Mouse (Mus musculus): Measurements from ENCODE around the gene Cmya5. TPM values are rescaled to one million over a fixed set of nuclear protein-coding genes. Genes with fewer than 3 reads are reported as not detected.
A peak's percentile ranks its signal among the peaks of the same experiment; 100 is the strongest.
"Not testable (repeated sequence)": the region's sequence is repeated elsewhere in the genome, so short reads cannot be mapped to it uniquely, and the experiment has no call there.

Cmya5 gene
- polyA plus RNA-seq, 1 experiment from 2014 or later, result 0.15 TPM

GRCm38 (mm10) chr13:93095097-93095791 lies 49.3 kb downstream of the Cmya5 start:
- no peak overlapping the region for H3K27ac ChIP-seq (ENCODE audit: low read length)
- 55% methylated on average over 15 of the region's 15 CpGs for WGBS (ENCODE audit: insufficient replicate concordance)
- no peaks in the 10 kb centered on the region for H3K9me3 ChIP-seq (replicated peaks; ENCODE audit: control insufficient read depth, low read length)
- no peaks in the 10 kb centered on the region for H3K36me3 ChIP-seq (ENCODE audit: control insufficient read depth, insufficient read depth)
- H3K4me2 ChIP-seq (ENCODE audit: low read depth, low read length), result no peak overlapping the region
- no peak overlapping the region for H3K9ac ChIP-seq (ENCODE audit: low read depth, low read length)
- H3K27me3 ChIP-seq (ENCODE audit: control insufficient read depth, insufficient read depth, low read depth, low read length), result no peaks in the 10 kb centered on the region
- no peaks in the 10 kb centered on the region for H3K4me1 ChIP-seq (ENCODE audit: control insufficient read depth, low read depth, low read length)
- H3K4me3 ChIP-seq (ENCODE audit: low read depth, low read length), result no peak overlapping the region
- ATAC-seq (ENCODE audit: low read depth), result no peak

- Histone ChIP-seq H3K27me3 (ENCODE audit: control insufficient read depth, insufficient read depth, low read depth, low read length) (no peaks in the 10 kb centered on the region), H3K36me3 (ENCODE audit: control insufficient read depth, insufficient read depth) (no peaks in the 10 kb centered on the region), H3K9ac (ENCODE audit: low read depth, low read length) (no peak overlapping the region), H3K4me2 (ENCODE audit: low read depth, low read length) (0 out of 2 replicates have a peak overlapping the region, but pooled peaks have one; percentile 9), H3K4me1 (ENCODE audit: control insufficient read depth, low read depth, low read length) (no peaks in the 10 kb centered on the region), H3K27ac (ENCODE audit: low read length) (no peak overlapping the region), H3K4me3 (ENCODE audit: low read depth, low read length) (no peak overlapping the region), H3K9me3 (replicated peaks; ENCODE audit: control insufficient read depth, low read length) (no peaks in the 10 kb centered on the region)
- 21% methylated on average over 10 of the region's 10 CpGs for WGBS (ENCODE audit: insufficient replicate concordance)
- ATAC-seq (ENCODE audit: low read depth), result no peak
Measured at GRCm38 (mm10) chr13:93094204-93094935, 50.2 kb downstream of the Cmya5 start.

GRCm38 (mm10) chr13:93093697-93094096 lies 50.8 kb downstream of the Cmya5 start:
- H3K27ac ChIP-seq (ENCODE audit: low read length), result no peak overlapping the region
- no peak overlapping the region for H3K4me3 ChIP-seq (ENCODE audit: low read depth, low read length)
- WGBS (ENCODE audit: insufficient replicate concordance), result 30% methylated on average over 5 of the region's 5 CpGs
- no peak overlapping the region for H3K4me2 ChIP-seq (ENCODE audit: low read depth, low read length)
- H3K4me1 ChIP-seq (ENCODE audit: control insufficient read depth, low read depth, low read length), result no peaks in the 10 kb centered on the region
- H3K9ac ChIP-seq (ENCODE audit: low read depth, low read length), result no peak overlapping the region
- H3K9me3 ChIP-seq (replicated peaks; ENCODE audit: control insufficient read depth, low read length), result no peaks in the 10 kb centered on the region
- no peaks in the 10 kb centered on the region for H3K36me3 ChIP-seq (ENCODE audit: control insufficient read depth, insufficient read depth)
- H3K27me3 ChIP-seq (ENCODE audit: control insufficient read depth, insufficient read depth, low read depth, low read length), result no peaks in the 10 kb centered on the region
- no peak for ATAC-seq (ENCODE audit: low read depth)

GRCm38 (mm10) chr13:93092916-93093429 lies 51.6 kb downstream of the Cmya5 start:
- WGBS (ENCODE audit: insufficient replicate concordance), result 34% methylated on average over 2 of the region's 2 CpGs
- Histone ChIP-seq H3K27ac (ENCODE audit: low read length) (no peak overlapping the region), H3K36me3 (ENCODE audit: control insufficient read depth, insufficient read depth) (no peaks in the 10 kb centered on the region), H3K4me3 (ENCODE audit: low read depth, low read length) (no peak overlapping the region), H3K4me1 (ENCODE audit: control insufficient read depth, low read depth, low read length) (no peaks in the 10 kb centered on the region), H3K9me3 (replicated peaks; ENCODE audit: control insufficient read depth, low read length) (no peaks in the 10 kb centered on the region), H3K9ac (ENCODE audit: low read depth, low read length) (no peak overlapping the region), H3K27me3 (ENCODE audit: control insufficient read depth, insufficient read depth, low read depth, low read length) (no peaks in the 10 kb centered on the region), H3K4me2 (ENCODE audit: low read depth, low read length) (no peak overlapping the region)
- no peak for ATAC-seq (ENCODE audit: low read depth)

- Histone ChIP-seq H3K27me3 (ENCODE audit: control insufficient read depth, insufficient read depth, low read depth, low read length) (no peaks in the 10 kb centered on the region), H3K9ac (ENCODE audit: low read depth, low read length) (no peak overlapping the region), H3K36me3 (ENCODE audit: control insufficient read depth, insufficient read depth) (no peaks in the 10 kb centered on the region), H3K27ac (ENCODE audit: low read length) (no peak overlapping the region), H3K9me3 (replicated peaks; ENCODE audit: control insufficient read depth, low read length) (no peaks in the 10 kb centered on the region), H3K4me1 (ENCODE audit: control insufficient read depth, low read depth, low read length) (no peaks in the 10 kb centered on the region), H3K4me3 (ENCODE audit: low read depth, low read length) (no peak overlapping the region), H3K4me2 (ENCODE audit: low read depth, low read length) (no peak overlapping the region)
- 63% methylated on average over 10 of the region's 10 CpGs for WGBS (ENCODE audit: insufficient replicate concordance)
- ATAC-seq (ENCODE audit: low read depth), result no peak
Measured at GRCm38 (mm10) chr13:93091866-93092455, 52.6 kb downstream of the Cmya5 start.

- Histone ChIP-seq H3K4me2 (ENCODE audit: low read depth, low read length) (no peak overlapping the region), H3K9me3 (replicated peaks; ENCODE audit: control insufficient read depth, low read length) (no peaks in the 10 kb centered on the region), H3K36me3 (ENCODE audit: control insufficient read depth, insufficient read depth) (no peaks in the 10 kb centered on the region), H3K4me3 (ENCODE audit: low read depth, low read length) (no peak overlapping the region), H3K9ac (ENCODE audit: low read depth, low read length) (no peak overlapping the region), H3K27ac (ENCODE audit: low read length) (no peak overlapping the region), H3K27me3 (ENCODE audit: control insufficient read depth, insufficient read depth, low read depth, low read length) (no peaks in the 10 kb centered on the region), H3K4me1 (ENCODE audit: control insufficient read depth, low read depth, low read length) (no peaks in the 10 kb centered on the region)
- 68% methylated on average over 9 of the region's 9 CpGs for WGBS (ENCODE audit: insufficient replicate concordance)
- no peak for ATAC-seq (ENCODE audit: low read depth)
Measured at GRCm38 (mm10) chr13:93091176-93091575, 53.3 kb downstream of the Cmya5 start.

- Histone ChIP-seq H3K27ac (ENCODE audit: low read length) (no peak overlapping the region), H3K27me3 (ENCODE audit: control insufficient read depth, insufficient read depth, low read depth, low read length) (no peaks in the 10 kb centered on the region), H3K4me3 (ENCODE audit: low read depth, low read length) (no peak overlapping the region), H3K4me1 (ENCODE audit: control insufficient read depth, low read depth, low read length) (no peaks in the 10 kb centered on the region), H3K9me3 (replicated peaks; ENCODE audit: control insufficient read depth, low read length) (no peaks in the 10 kb centered on the region), H3K4me2 (ENCODE audit: low read depth, low read length) (no peak overlapping the region), H3K36me3 (ENCODE audit: control insufficient read depth, insufficient read depth) (no peaks in the 10 kb centered on the region), H3K9ac (ENCODE audit: low read depth, low read length) (no peak overlapping the region)
- WGBS (ENCODE audit: insufficient replicate concordance), result 45% methylated on average over 5 of the region's 5 CpGs
- no peak for ATAC-seq (ENCODE audit: low read depth)
Measured at GRCm38 (mm10) chr13:93089481-93089880, 55.0 kb downstream of the Cmya5 start.

- WGBS (ENCODE audit: insufficient replicate concordance), result 68% methylated on average over 4 of the region's 4 CpGs
- no peaks in the 10 kb centered on the region for H3K27me3 ChIP-seq (ENCODE audit: control insufficient read depth, insufficient read depth, low read depth, low read length)
Measured at GRCm38 (mm10) chr13:93085711-93086110, 58.8 kb downstream of the Cmya5 start.

GRCm38 (mm10) chr13:93082324-93082723 lies 62.2 kb downstream of the Cmya5 start:
- H3K9me3 ChIP-seq (replicated peaks; ENCODE audit: control insufficient read depth, low read length); H3K9ac ChIP-seq (ENCODE audit: low read depth, low read length); ATAC-seq (ENCODE audit: low read depth); H3K4me3 ChIP-seq (ENCODE audit: low read depth, low read length); H3K4me1 ChIP-seq (ENCODE audit: control insufficient read depth, low read depth, low read length); H3K27me3 ChIP-seq (ENCODE audit: control insufficient read depth, insufficient read depth, low read depth, low read length); H3K36me3 ChIP-seq (ENCODE audit: control insufficient read depth, insufficient read depth); H3K27ac ChIP-seq (ENCODE audit: low read length); H3K4me2 ChIP-seq (ENCODE audit: low read depth, low read length): not testable (repeated sequence)
- WGBS (ENCODE audit: insufficient replicate concordance), result 48% methylated on average over 1 of the region's 1 CpGs

More at GRCm38 (mm10) chr13:93085711-93086110, 58.8 kb downstream of the Cmya5 start:
- H3K4me2 ChIP-seq (ENCODE audit: low read depth, low read length), result no peak overlapping the region
- H3K4me1 ChIP-seq (ENCODE audit: control insufficient read depth, low read depth, low read length), result no peaks in the 10 kb centered on the region
- H3K4me3 ChIP-seq (ENCODE audit: low read depth, low read length), result no peak overlapping the region
- no peak overlapping the region for H3K27ac ChIP-seq (ENCODE audit: low read length)
- no peaks in the 10 kb centered on the region for H3K9me3 ChIP-seq (replicated peaks; ENCODE audit: control insufficient read depth, low read length)
- H3K9ac ChIP-seq (ENCODE audit: low read depth, low read length), result no peak overlapping the region
- no peaks in the 10 kb centered on the region for H3K36me3 ChIP-seq (ENCODE audit: control insufficient read depth, insufficient read depth)
- ATAC-seq (ENCODE audit: low read depth), result no peak
